Mouse (Mus musculus): Measurements from ENCODE around the gene Barhl2. TPM values are rescaled to one million over a fixed set of nuclear protein-coding genes. Genes with fewer than 3 reads are reported as not detected.

Gene Barhl2
- total and polyA plus RNA-seq, 2 experiments from 2014 or later: not detected

DNA sequence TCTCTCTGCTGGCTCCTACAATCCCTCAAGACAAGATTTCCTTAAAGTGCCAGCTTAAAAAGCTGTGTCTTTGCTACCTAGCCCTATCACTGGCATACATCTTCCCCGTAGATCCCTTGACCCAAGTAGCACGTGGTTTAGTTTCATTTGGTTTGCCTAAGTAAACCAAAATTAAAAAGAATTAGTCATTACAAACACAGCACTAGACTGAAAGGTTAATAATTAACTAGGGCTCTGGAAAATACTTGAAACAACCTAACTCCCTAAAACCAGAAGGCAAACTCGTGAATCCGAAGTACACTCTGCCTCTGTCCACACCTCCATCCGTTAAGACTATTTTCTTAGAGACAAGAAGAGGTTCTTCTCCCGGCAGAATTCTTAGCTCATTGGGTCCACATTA, 41.4 kb downstream of the Barhl2 start:
- no peak for TF ChIP-seq EP300 (IDR thresholded peaks at IDR 0.05; ENCODE audit: low read depth)
- no peak for TF ChIP-seq CTCF (IDR thresholded peaks at IDR 0.05; ENCODE audit: low read depth)
- no peaks in the 10 kb centered on the region for H3K27me3 ChIP-seq (ENCODE audit: control insufficient read depth, insufficient read depth, low read length)
- H3K27ac ChIP-seq (ENCODE audit: low read depth): no peak overlapping the region
- no peaks in the 10 kb centered on the region for H3K4me1 ChIP-seq (ENCODE audit: control insufficient read depth, insufficient read depth)
- no peak overlapping the region for H3K9ac ChIP-seq (replicated peaks; ENCODE audit: low read depth, low read length)
- H3K36me3 ChIP-seq (replicated peaks; ENCODE audit: control insufficient read depth, insufficient read depth, low read length): no peaks in the 10 kb centered on the region
- ATAC-seq (ENCODE audit: insufficient read depth, low read depth) (no peak), DNase-seq (ENCODE audit: low spot score) (no peak)
- no peaks in the 10 kb centered on the region for H3K9me3 ChIP-seq (replicated peaks; ENCODE audit: control insufficient read depth, low read length)
- 58% methylated on average over 6 of the region's 6 CpGs for WGBS
- H3K4me2 ChIP-seq (ENCODE audit: low read depth, low read length): no peak overlapping the region
- H3K4me3 ChIP-seq (ENCODE audit: low read depth, low read length): no peak overlapping the region

DNA sequence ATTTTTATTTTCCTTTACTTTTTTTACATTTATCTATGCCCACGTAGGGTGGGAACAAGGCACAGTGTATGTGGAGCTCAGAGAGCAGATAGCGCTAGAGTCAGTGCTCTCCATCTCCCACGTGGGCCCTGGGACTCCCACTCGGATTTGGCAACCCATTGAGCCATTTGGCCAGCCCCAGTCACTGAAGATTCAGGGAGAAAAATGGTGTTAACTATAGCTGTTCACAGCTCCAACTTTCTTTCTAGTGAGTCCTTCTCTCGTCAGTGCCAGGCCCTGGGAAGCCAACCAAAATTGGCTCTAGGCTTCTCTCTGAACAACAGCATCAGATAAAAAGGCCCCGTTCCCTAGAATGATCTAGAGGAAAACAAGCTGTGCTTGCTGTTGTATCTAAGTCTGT, 42.2 kb downstream of the Barhl2 start:
- 59% methylated on average over 6 of the region's 6 CpGs for WGBS
- ATAC-seq (ENCODE audit: insufficient read depth, low read depth): no peak

GRCm38 (mm10) chr5:106402761-106403160, 55.2 kb downstream of the Barhl2 start:
- WGBS: 65% methylated on average over 2 of the region's 2 CpGs
- Histone ChIP-seq H3K27me3 (ENCODE audit: control insufficient read depth, insufficient read depth, low read length) (no peaks in the 10 kb centered on the region), H3K4me3 (ENCODE audit: low read depth, low read length) (no peak overlapping the region), H3K36me3 (replicated peaks; ENCODE audit: control insufficient read depth, insufficient read depth, low read length) (no peaks in the 10 kb centered on the region), H3K9me3 (replicated peaks; ENCODE audit: control insufficient read depth, low read length) (no peaks in the 10 kb centered on the region), H3K9ac (replicated peaks; ENCODE audit: low read depth, low read length) (no peak overlapping the region), H3K4me2 (ENCODE audit: low read depth, low read length) (no peak overlapping the region), H3K27ac (ENCODE audit: low read depth) (no peak overlapping the region), H3K4me1 (ENCODE audit: control insufficient read depth, insufficient read depth) (no peaks in the 10 kb centered on the region)
- TF ChIP-seq EP300 (IDR thresholded peaks at IDR 0.05; ENCODE audit: low read depth) (no peak), CTCF (IDR thresholded peaks at IDR 0.05; ENCODE audit: low read depth) (no peak)
- ATAC-seq (ENCODE audit: insufficient read depth, low read depth) (no peak), DNase-seq (ENCODE audit: low spot score) (no peak)

More for the DNA sequence above, 42.2 kb downstream of the Barhl2 start:
- H3K4me2 ChIP-seq (ENCODE audit: low read depth, low read length): no peak overlapping the region
- no peak overlapping the region for H3K27ac ChIP-seq (ENCODE audit: low read depth)
- H3K27me3 ChIP-seq (ENCODE audit: control insufficient read depth, insufficient read depth, low read length): no peaks in the 10 kb centered on the region
- no peaks in the 10 kb centered on the region for H3K36me3 ChIP-seq (replicated peaks; ENCODE audit: control insufficient read depth, insufficient read depth, low read length)
- no peak for DNase-seq (ENCODE audit: low spot score)
- no peaks in the 10 kb centered on the region for H3K9me3 ChIP-seq (replicated peaks; ENCODE audit: control insufficient read depth, low read length)
- no peak overlapping the region for H3K4me3 ChIP-seq (ENCODE audit: low read depth, low read length)
- no peaks in the 10 kb centered on the region for H3K4me1 ChIP-seq (ENCODE audit: control insufficient read depth, insufficient read depth)
- TF ChIP-seq EP300 (IDR thresholded peaks at IDR 0.05; ENCODE audit: low read depth) (no peak), CTCF (IDR thresholded peaks at IDR 0.05; ENCODE audit: low read depth) (no peak)
- no peak overlapping the region for H3K9ac ChIP-seq (replicated peaks; ENCODE audit: low read depth, low read length)

Other genes with a start within 250 kb of the Barhl2 start
- gene Gm17304, start 150.9 kb upstream of the Barhl2 start, total RNA-seq (2014; rRNA removed; ENCODE audit: low replicate concordance): not detected in 2 replicates
- gene Gm17304, start 150.9 kb upstream of the Barhl2 start, polyA plus RNA-seq (2015; fragmentation: Nextera tagmentation; extraction: Ambion mirVana): not detected in 2 replicates
- gene Zfp644, start 239.1 kb upstream of the Barhl2 start, total RNA-seq (2014; rRNA removed; ENCODE audit: low replicate concordance): 78.1 and 91.2 TPM in 2 replicates
- gene Zfp644, start 239.1 kb upstream of the Barhl2 start, polyA plus RNA-seq (2015; fragmentation: Nextera tagmentation; extraction: Ambion mirVana): 41.6 and 45.7 TPM in 2 replicates